Mouse (Mus musculus): ENCODE data around the gene Ikzf4. TPM values are rescaled to one million over a fixed set of nuclear protein-coding genes. Genes with fewer than 3 reads are reported as not detected.
A peak's percentile ranks its signal among the peaks of the same experiment; 100 is the strongest.

Ikzf4 gene
- 0.09 and 0.13 TPM in 2 replicates for total RNA-seq (2014; rRNA removed)
- polyA plus RNA-seq (2012; rRNA removed), result 0.60 and 0.80 TPM in 2 replicates

- no peaks in the 10 kb centered on the region; the same call in 1 of the 2 replicates for H3K79me2 ChIP-seq (ENCODE audit: control insufficient read depth, insufficient read depth, low read length)
- no peaks in the 10 kb centered on the region for H3K27me3 ChIP-seq (ENCODE audit: control insufficient read depth, insufficient read depth, low read length)
- peaks cover 12% of the 10 kb centered on the region for H3K4me1 ChIP-seq (ENCODE audit: control insufficient read depth, insufficient read depth, low read length)
- peak within 1 kb of the TSS; percentile 78 for H3K4me3 ChIP-seq (ENCODE audit: insufficient read depth, low read depth, low read length)
- peak within 1 kb of the TSS; percentile 80 for H3K9ac ChIP-seq (ENCODE audit: low read depth, low read length)
- H3K27ac ChIP-seq (replicated peaks; ENCODE audit: insufficient read depth, low read depth, low read length), result peak within 1 kb of the TSS; percentile 58
- 20% methylated on average over 35 of the region's 36 CpGs for WGBS
- no peak for TF ChIP-seq CTCF (IDR thresholded peaks at IDR 0.05; ENCODE audit: low read depth, low read length)
- TF ChIP-seq POLR2A (IDR thresholded peaks at IDR 0.05; ENCODE audit: extremely low read depth, insufficient read depth, low read length), result no peak
- no peaks in the 10 kb centered on the region for H3K36me3 ChIP-seq (ENCODE audit: control insufficient read depth, insufficient read depth, low read length)
- no peak for DNase-seq (ENCODE audit: extremely low read depth, low read depth, low spot score)
Measured at GRCm38 (mm10) chr10:128645111-128646011, at the start of gene Ikzf4. Gene Ikzf4 (minus strand): TSS chr10:128645991.

DNA sequence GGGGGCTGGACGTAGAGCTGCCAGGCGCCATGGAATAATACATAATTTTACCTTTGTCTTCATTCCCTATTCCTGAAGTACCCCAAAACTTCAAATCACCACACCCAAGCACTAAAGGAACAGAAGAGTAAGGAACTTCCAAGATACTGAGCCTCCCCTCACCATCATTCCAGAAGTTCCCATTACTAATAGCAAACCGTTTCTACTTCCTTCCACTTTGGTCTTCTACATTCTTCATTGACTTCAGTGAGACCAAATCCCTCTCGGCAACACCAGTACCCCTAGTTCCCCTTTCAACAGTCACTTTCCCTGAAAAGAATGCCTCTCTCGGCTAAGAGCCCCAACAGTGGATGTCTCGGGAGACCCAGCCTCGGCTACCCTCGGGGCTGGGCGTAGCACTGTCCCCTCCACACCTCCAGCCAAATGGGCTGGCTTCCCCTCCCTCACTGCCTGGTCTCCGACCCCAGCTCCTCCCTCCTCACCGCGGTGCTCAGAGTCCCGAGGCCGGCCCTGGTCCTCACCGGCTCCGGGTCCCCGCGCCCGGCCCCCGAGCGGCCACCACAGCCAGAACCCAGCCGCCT, 49.7 kb upstream of the Ikzf4 start:
- Histone ChIP-seq H3K4me1 (ENCODE audit: control insufficient read depth, insufficient read depth, low read length) (peaks cover 6% of the 10 kb centered on the region; the same call in 1 of the 2 replicates), H3K4me3 (ENCODE audit: insufficient read depth, low read depth, low read length) (peak overlapping the region; percentile 81), H3K79me2 (ENCODE audit: control insufficient read depth, insufficient read depth, low read length) (peaks cover 5% of the 10 kb centered on the region; the same call in 1 of the 2 replicates), H3K9ac (ENCODE audit: low read depth, low read length) (peak overlapping the region; percentile 88), H3K36me3 (ENCODE audit: control insufficient read depth, insufficient read depth, low read length) (no peaks in the 10 kb centered on the region; the same call in 1 of the 2 replicates), H3K27ac (replicated peaks; ENCODE audit: insufficient read depth, low read depth, low read length) (peak overlapping the region; percentile 81), H3K27me3 (ENCODE audit: control insufficient read depth, insufficient read depth, low read length) (no peaks in the 10 kb centered on the region)
- WGBS, result under 1% methylated on average over 18 of the region's 22 CpGs
- peak; percentile 28 for DNase-seq (ENCODE audit: extremely low read depth, low read depth, low spot score)
- TF ChIP-seq CTCF (IDR thresholded peaks at IDR 0.05; ENCODE audit: low read depth, low read length), result no peak
- TF ChIP-seq POLR2A (IDR thresholded peaks at IDR 0.05; ENCODE audit: extremely low read depth, insufficient read depth, low read length), result no peak

- DNase-seq (ENCODE audit: extremely low read depth, low read depth, low spot score), result peak; percentile 68
- WGBS, result under 1% methylated on average over 9 of the region's 9 CpGs
Measured at GRCm38 (mm10) chr10:128674469-128675008, 28.7 kb upstream of the Ikzf4 start.

GRCm38 (mm10) chr10:128673763-128674468, 28.1 kb upstream of the Ikzf4 start, which contains the start of gene Suox:
Gene Suox (minus strand): TSS chr10:128674073.
- peak; percentile 82 for DNase-seq (ENCODE audit: extremely low read depth, low read depth, low spot score)
- H3K9ac ChIP-seq (ENCODE audit: low read depth, low read length), result peak within 1 kb of the TSS; percentile 75
- no peaks in the 10 kb centered on the region for H3K27me3 ChIP-seq (ENCODE audit: control insufficient read depth, insufficient read depth, low read length)
- TF ChIP-seq CTCF (IDR thresholded peaks at IDR 0.05; ENCODE audit: low read depth, low read length), result no peak
- peak; percentile 81 for TF ChIP-seq POLR2A (IDR thresholded peaks at IDR 0.05; ENCODE audit: extremely low read depth, insufficient read depth, low read length)
- H3K4me1 ChIP-seq (ENCODE audit: control insufficient read depth, insufficient read depth, low read length), result peaks cover 5% of the 10 kb centered on the region
- H3K79me2 ChIP-seq (ENCODE audit: control insufficient read depth, insufficient read depth, low read length), result no peaks in the 10 kb centered on the region
- peak within 1 kb of the TSS; percentile 89 for H3K27ac ChIP-seq (replicated peaks; ENCODE audit: insufficient read depth, low read depth, low read length)
- peak within 1 kb of the TSS; percentile 73 for H3K4me3 ChIP-seq (ENCODE audit: insufficient read depth, low read depth, low read length)
- WGBS, result under 1% methylated on average over 59 of the region's 60 CpGs
- peaks cover 12% of the 10 kb centered on the region for H3K36me3 ChIP-seq (ENCODE audit: control insufficient read depth, insufficient read depth, low read length)

More at GRCm38 (mm10) chr10:128674469-128675008, 28.7 kb upstream of the Ikzf4 start:
- peaks cover 3% of the 10 kb centered on the region for H3K4me1 ChIP-seq (ENCODE audit: control insufficient read depth, insufficient read depth, low read length)
- H3K36me3 ChIP-seq (ENCODE audit: control insufficient read depth, insufficient read depth, low read length), result peaks cover 12% of the 10 kb centered on the region
- H3K79me2 ChIP-seq (ENCODE audit: control insufficient read depth, insufficient read depth, low read length), result no peaks in the 10 kb centered on the region
- H3K4me3 ChIP-seq (ENCODE audit: insufficient read depth, low read depth, low read length), result peak overlapping the region; percentile 73
- TF ChIP-seq CTCF (IDR thresholded peaks at IDR 0.05; ENCODE audit: low read depth, low read length) (peak; percentile 50; the same call in 1 of the 2 replicates), POLR2A (IDR thresholded peaks at IDR 0.05; ENCODE audit: extremely low read depth, insufficient read depth, low read length) (no peak)
- peak overlapping the region; percentile 89 for H3K27ac ChIP-seq (replicated peaks; ENCODE audit: insufficient read depth, low read depth, low read length)
- H3K9ac ChIP-seq (ENCODE audit: low read depth, low read length), result peak overlapping the region; percentile 75
- H3K27me3 ChIP-seq (ENCODE audit: control insufficient read depth, insufficient read depth, low read length), result no peaks in the 10 kb centered on the region

DNA sequence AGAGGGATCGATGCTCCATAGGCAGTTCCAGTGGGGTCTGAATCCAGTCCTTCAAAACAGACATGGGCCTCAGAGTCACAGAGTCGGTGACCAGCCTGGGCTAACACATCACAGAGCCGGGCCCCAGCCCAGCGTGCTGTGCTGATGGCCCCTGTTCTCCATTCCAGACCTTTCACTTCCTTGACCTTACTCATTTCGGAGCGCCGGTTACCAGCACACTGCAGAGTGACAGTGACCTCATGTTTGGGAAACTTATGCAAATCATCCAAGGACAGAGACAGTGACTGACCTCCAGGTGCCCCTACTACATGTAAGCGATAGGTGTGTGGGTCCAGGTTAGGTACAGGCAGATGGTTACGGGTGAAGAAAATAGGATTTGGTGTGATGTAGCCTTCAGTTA, 25.4 kb upstream of the Ikzf4 start:
- Histone ChIP-seq H3K79me2 (ENCODE audit: control insufficient read depth, insufficient read depth, low read length) (no peaks in the 10 kb centered on the region), H3K27me3 (ENCODE audit: control insufficient read depth, insufficient read depth, low read length) (no peaks in the 10 kb centered on the region), H3K4me1 (ENCODE audit: control insufficient read depth, insufficient read depth, low read length) (peaks cover 5% of the 10 kb centered on the region), H3K9ac (ENCODE audit: low read depth, low read length) (no peak overlapping the region), H3K27ac (replicated peaks; ENCODE audit: insufficient read depth, low read depth, low read length) (no peak overlapping the region), H3K36me3 (ENCODE audit: control insufficient read depth, insufficient read depth, low read length) (peaks cover 12% of the 10 kb centered on the region), H3K4me3 (ENCODE audit: insufficient read depth, low read depth, low read length) (no peak overlapping the region)
- 96% methylated on average over 9 of the region's 9 CpGs for WGBS
- no peak for DNase-seq (ENCODE audit: extremely low read depth, low read depth, low spot score)
- no peak for TF ChIP-seq CTCF (IDR thresholded peaks at IDR 0.05; ENCODE audit: low read depth, low read length)
- TF ChIP-seq POLR2A (IDR thresholded peaks at IDR 0.05; ENCODE audit: extremely low read depth, insufficient read depth, low read length), result no peak

All from liver, adult 2 months (tissue).